Mouse (Mus musculus) left cerebral cortex, postnatal 10 days (tissue): Measurements from ENCODE around the gene Chordc1. TPM values are rescaled to one million over a fixed set of nuclear protein-coding genes. Genes with fewer than 3 reads are reported as not detected.
"Not testable (repeated sequence)": the region's sequence is repeated elsewhere in the genome, so short reads cannot be mapped to it uniquely, and the experiment has no call there.

ENCODE experiments used
- DNase-seq, 2 experiments: peaks; one replicate each; pipeline ENCODE4 v3.0.0; 2021 to 2022; ENCODE audit warnings: low spot score in 2 of 2, mixed read lengths in 1 of 2; ENCODE audit errors: extremely low spot score in 1 of 2
- intact Hi-C: fragments of 180-260 bp; cut with DNase I; formaldehyde crosslinking; loops from one replicate; pipeline ENCODE4 v1.15.1; 2025
- total RNA-seq, 2 experiments: library from RNA; stranded (reverse); gene quantifications; 2 replicates each; pipeline ENCODE4 v1.2.3; 2021

The Chordc1 gene
- 10 to 100 TPM; 66.0 to 76.2 TPM for total RNA-seq

- DNase-seq, result peak; percentile 96 to 97
- intact Hi-C loops, result no loop called here
Measured at GRCm38 (mm10) chr9:18291571-18292429, at the start of gene Chordc1. Gene Chordc1, plus strand, starts transcription at chr9:18292125.

GRCm38 (mm10) chr9:18275901-18276300 is 16.0 kb upstream of the Chordc1 start:
- no peak for DNase-seq
- intact Hi-C loops, result no loop called here

- intact Hi-C loops, result no loop called here
- no peak for DNase-seq
Measured at GRCm38 (mm10) chr9:18276844-18277243, 15.1 kb upstream of the Chordc1 start.

GRCm38 (mm10) chr9:18277497-18277896 is 14.4 kb upstream of the Chordc1 start:
- intact Hi-C loops, result no loop called here
- peak in 1 of 2 experiments; percentile 38 for DNase-seq

GRCm38 (mm10) chr9:18278693-18279092 is 13.2 kb upstream of the Chordc1 start:
- intact Hi-C loops, result not testable (repeated sequence)

GRCm38 (mm10) chr9:18292443-18292922 is 558 bp downstream of the Chordc1 start:
- no peak for DNase-seq
- intact Hi-C loops, result no loop called here

More at GRCm38 (mm10) chr9:18278693-18279092, 13.2 kb upstream of the Chordc1 start:
- not testable (repeated sequence) for DNase-seq

- DNase-seq, result no peak
- intact Hi-C loops, result no loop called here
Measured at GRCm38 (mm10) chr9:18293026-18293781, 1.3 kb downstream of the Chordc1 start.

- intact Hi-C loops, result no loop called here
- no peak for DNase-seq
Measured at GRCm38 (mm10) chr9:18298301-18298700, 6.4 kb downstream of the Chordc1 start.

GRCm38 (mm10) chr9:18319990-18320389 is 28.1 kb downstream of the Chordc1 start:
- DNase-seq, result no peak

More at GRCm38 (mm10) chr9:18319990-18320389, 28.1 kb downstream of the Chordc1 start:
- intact Hi-C loops, result loop anchor here (10.0 kb wide), 1 partner anchor 425 kb away; no protein-coding TSS in a partner anchor

Other genes starting within 250 kb of the Chordc1 start
- 1 to 10 TPM; 1.4 to 1.5 TPM for gene Naalad2, start 110.9 kb downstream of the Chordc1 start, total RNA-seq
- not detected for gene Ubtfl1, start 112.3 kb downstream of the Chordc1 start, total RNA-seq
- gene Mbd3l2, start 138.5 kb downstream of the Chordc1 start, total RNA-seq, result not detected
- gene Zfp558, start 186.1 kb downstream of the Chordc1 start, total RNA-seq, result 1 to 10 TPM; 5.9 to 6.3 TPM
- gene Mbd3l1, start 186.2 kb downstream of the Chordc1 start, total RNA-seq, result not detected